ENCODE assay signal across 31 mouse cellular contexts in genomic region chr17:85630296-85631050, GRCm38 (mm10). TPM values are rescaled to one million over a fixed set of nuclear protein-coding genes. Genes with fewer than 3 reads are reported as not detected.
DNase-seq lines count a peak whose midpoint lies in the region; ATAC-seq lines count a peak whose summit lies in the region.
"Had no signal": no experiment of that assay in that cellular context is flagged by ENCODE, and none has a peak within 500 bp of the region (broad histone marks: within the 10 kb centered on the region; RNA-seq: fewer than 3 reads in every experiment).

No protein-coding gene starts in this region.

- 35% methylated on average over 22 of the region's 22 CpGs for WGBS in heart, embryonic 10.5 days
- whole genome bisulfite sequencing in embryonic facial prominence, embryonic 12.5 days: 38% methylated on average over 22 of the region's 22 CpGs
- WGBS in limb, embryonic 13.5 days: 48% methylated on average over 22 of the region's 22 CpGs

- DNase-seq in heart, adult 11 months: peak; percentile 79
- no peak for DNase-seq in heart, embryonic 10.5 days (ENCODE audit: low spot score)
- no peak for DNase-seq in T-cell, adult 2 months (ENCODE audit: low spot score)
- no peak for DNase-seq in adipocyte (ENCODE audit: low spot score)
- DNase-seq: adrenal gland, postnatal 10 days; cerebellum, adult 8-10 months; forebrain, postnatal 0 days; gastrocnemius, postnatal 14 days; heart, postnatal 10 days; kidney, adult 8-10 months; kidney, postnatal 10 days; lung, postnatal 36 days; right cerebral cortex, postnatal 25 days had no signal

- H3K9ac ChIP-seq in embryonic facial prominence, embryonic 12.5 days: no peak overlapping the region
- H3K9ac ChIP-seq in limb, embryonic 13.5 days: no peak overlapping the region
- H3K9ac ChIP-seq: forebrain, postnatal 0 days; heart, embryonic 12.5 days; intestine, embryonic 15.5 days; midbrain, embryonic 15.5 days; neural tube, embryonic 12.5 days; stomach, embryonic 15.5 days had no signal

- no peaks in the 10 kb centered on the region for H3K9me3 ChIP-seq in heart, embryonic 10.5 days
- peaks cover 5% of the 10 kb centered on the region for H3K9me3 ChIP-seq in megakaryocyte, embryonic 14.5 days
- H3K9me3 ChIP-seq in embryonic facial prominence, embryonic 12.5 days: no peaks in the 10 kb centered on the region
- no peaks in the 10 kb centered on the region for H3K9me3 ChIP-seq in limb, embryonic 13.5 days
- H3K9me3 ChIP-seq: heart, embryonic 12.5 days; intestine, embryonic 15.5 days; midbrain, embryonic 15.5 days; neural tube, embryonic 12.5 days; stomach, embryonic 15.5 days had no signal

- peaks cover 94% of the 10 kb centered on the region for H3K27me3 ChIP-seq in heart, embryonic 10.5 days (ENCODE audit: insufficient read depth, poor library complexity, severe bottlenecking)
- H3K27me3 ChIP-seq in megakaryocyte, embryonic 14.5 days (replicated peaks): peaks cover 78% of the 10 kb centered on the region
- peaks cover 83% of the 10 kb centered on the region for H3K27me3 ChIP-seq in embryonic facial prominence, embryonic 12.5 days
- H3K27me3 ChIP-seq in limb, embryonic 13.5 days: peaks cover 91% of the 10 kb centered on the region

- H3K4me2 ChIP-seq in embryonic facial prominence, embryonic 12.5 days (replicated peaks): peak overlapping the region; percentile 8; the same call in 1 of the 2 replicates
- H3K4me2 ChIP-seq in limb, embryonic 13.5 days (replicated peaks): peak overlapping the region; percentile 16; the same call in 1 of the 2 replicates
- H3K4me2 ChIP-seq: heart, embryonic 12.5 days; intestine, embryonic 15.5 days; liver, embryonic 11.5 days; midbrain, embryonic 15.5 days; neural tube, embryonic 12.5 days; stomach, embryonic 15.5 days had no signal

- H3K4me3 ChIP-seq in heart, embryonic 10.5 days: no peak overlapping the region
- H3K4me3 ChIP-seq in megakaryocyte, embryonic 14.5 days (replicated peaks): peak overlapping the region; percentile 15
- H3K4me3 ChIP-seq in embryonic facial prominence, embryonic 12.5 days: no peak overlapping the region
- H3K4me3 ChIP-seq in limb, embryonic 13.5 days: no peak overlapping the region
- H3K4me3 ChIP-seq: heart, embryonic 12.5 days; intestine, embryonic 15.5 days; midbrain, embryonic 15.5 days; neural tube, embryonic 12.5 days; stomach, embryonic 15.5 days had no signal

- ATAC-seq in megakaryocyte, adult 5-6 weeks (ENCODE audit: poor library complexity, severe bottlenecking): no peak
- no peak for ATAC-seq in embryonic facial prominence, embryonic 12.5 days (ENCODE audit: insufficient number of reproducible peaks, insufficient read depth, low FRiP score, low TSS enrichment)
- no peak for ATAC-seq in limb, embryonic 13.5 days (ENCODE audit: low FRiP score, low read depth)
- ATAC-seq: activated CD4-positive, CD25-positive, alpha-beta regulatory T cell, adult 4 months; CD4-positive, CD25-positive, alpha-beta regulatory T cell, adult 4 months; hindbrain, embryonic 16.5 days; intestine, embryonic 15.5 days; midbrain, embryonic 15.5 days had no signal

- H3K4me1 ChIP-seq in heart, embryonic 10.5 days: no peaks in the 10 kb centered on the region
- H3K4me1 ChIP-seq in megakaryocyte, embryonic 14.5 days: peaks cover 7% of the 10 kb centered on the region
- H3K4me1 ChIP-seq in embryonic facial prominence, embryonic 12.5 days: 0 out of 2 replicates have a peak, but pooled peaks cover 7% of the 10 kb centered on the region
- H3K4me1 ChIP-seq in limb, embryonic 13.5 days: no peaks in the 10 kb centered on the region
- H3K4me1 ChIP-seq: heart, embryonic 12.5 days; intestine, embryonic 15.5 days; midbrain, embryonic 15.5 days; stomach, embryonic 15.5 days had no signal

- H3K27ac ChIP-seq in heart, embryonic 10.5 days: no peak overlapping the region
- H3K27ac ChIP-seq in embryonic facial prominence, embryonic 12.5 days: no peak overlapping the region
- no peak overlapping the region for H3K27ac ChIP-seq in limb, embryonic 13.5 days
- H3K27ac ChIP-seq: intestine, embryonic 15.5 days; midbrain, embryonic 15.5 days; neural tube, embryonic 12.5 days; stomach, embryonic 15.5 days had no signal

- H3K36me3 ChIP-seq in heart, embryonic 10.5 days: no peaks in the 10 kb centered on the region
- no peaks in the 10 kb centered on the region for H3K36me3 ChIP-seq in megakaryocyte, embryonic 14.5 days (replicated peaks; ENCODE audit: low read length)
- H3K36me3 ChIP-seq in embryonic facial prominence, embryonic 12.5 days: no peaks in the 10 kb centered on the region
- no peaks in the 10 kb centered on the region for H3K36me3 ChIP-seq in limb, embryonic 13.5 days
- H3K36me3 ChIP-seq: heart, embryonic 12.5 days; intestine, embryonic 15.5 days; midbrain, embryonic 15.5 days; neural tube, embryonic 12.5 days; stomach, embryonic 15.5 days had no signal

RNA-seq across cellular contexts. Expression of gene Six3, which starts 17.1 kb away (rescaled TPM):
- polyA plus RNA-seq in heart, embryonic 10.5 days (2016; fragmentation: Nextera tagmentation; extraction: Ambion mirVana): 0.06 TPM in 1 of 2 replicates, not detected in the other
- not detected in 2 replicates for polyA plus RNA-seq in megakaryocyte, embryonic 14.5 days (2012; ENCODE audit: insufficient read depth, low replicate concordance)
- total RNA-seq in megakaryocyte, adult 5-6 weeks (2015): not detected in 2 replicates
- total RNA-seq in megakaryocyte, adult 5-6 weeks (2017): not detected in 2 replicates
- polyA plus RNA-seq in embryonic facial prominence, embryonic 12.5 days (2016; fragmentation: Nextera tagmentation; extraction: Ambion mirVana): 8.9 and 9.8 TPM in 2 replicates
- not detected in 2 replicates for polyA plus RNA-seq in limb, embryonic 13.5 days (2015; fragmentation: Nextera tagmentation; extraction: Ambion mirVana)
- total RNA-seq: adrenal gland, postnatal 10 days; gastrocnemius, postnatal 14 days; granulocyte monocyte progenitor cell, adult 5-6 weeks; heart, postnatal 10 days had no signal
- polyA plus RNA-seq: activated CD4-positive, CD25-positive, alpha-beta regulatory T cell, adult 4 months; heart, embryonic 12.5 days; intestine, embryonic 15.5 days; large intestine, adult 2 months; limb, embryonic 11.5 days; liver, embryonic 11.5 days; liver, embryonic 16.5 days; lung, embryonic 16.5 days; neural tube, embryonic 12.5 days; stomach, embryonic 15.5 days had no signal

RNA-seq across cellular contexts. Expression of gene Six2, which starts 57.6 kb away (rescaled TPM):
- 0.32 and 1.7 TPM in 2 replicates for polyA plus RNA-seq in heart, embryonic 10.5 days (2016; fragmentation: Nextera tagmentation; extraction: Ambion mirVana)
- polyA plus RNA-seq in megakaryocyte, embryonic 14.5 days (2012; ENCODE audit: insufficient read depth, low replicate concordance): 1.6 TPM in 1 of 2 replicates, not detected in the other
- not detected in 2 replicates for total RNA-seq in megakaryocyte, adult 5-6 weeks (2015)
- total RNA-seq in megakaryocyte, adult 5-6 weeks (2017): not detected in 2 replicates
- polyA plus RNA-seq in embryonic facial prominence, embryonic 12.5 days (2016; fragmentation: Nextera tagmentation; extraction: Ambion mirVana): 33.2 and 38.0 TPM in 2 replicates
- polyA plus RNA-seq in limb, embryonic 13.5 days (2015; fragmentation: Nextera tagmentation; extraction: Ambion mirVana): 8.7 and 9.7 TPM in 2 replicates
- total RNA-seq: granulocyte monocyte progenitor cell, adult 5-6 weeks had no signal
- polyA plus RNA-seq: activated CD4-positive, CD25-positive, alpha-beta regulatory T cell, adult 4 months; CD4-positive, CD25-positive, alpha-beta regulatory T cell, adult 4 months; large intestine, adult 2 months; liver, embryonic 16.5 days had no signal
